8 mouse cellular contexts compared by ENCODE assay signal in the genomic region with DNA sequence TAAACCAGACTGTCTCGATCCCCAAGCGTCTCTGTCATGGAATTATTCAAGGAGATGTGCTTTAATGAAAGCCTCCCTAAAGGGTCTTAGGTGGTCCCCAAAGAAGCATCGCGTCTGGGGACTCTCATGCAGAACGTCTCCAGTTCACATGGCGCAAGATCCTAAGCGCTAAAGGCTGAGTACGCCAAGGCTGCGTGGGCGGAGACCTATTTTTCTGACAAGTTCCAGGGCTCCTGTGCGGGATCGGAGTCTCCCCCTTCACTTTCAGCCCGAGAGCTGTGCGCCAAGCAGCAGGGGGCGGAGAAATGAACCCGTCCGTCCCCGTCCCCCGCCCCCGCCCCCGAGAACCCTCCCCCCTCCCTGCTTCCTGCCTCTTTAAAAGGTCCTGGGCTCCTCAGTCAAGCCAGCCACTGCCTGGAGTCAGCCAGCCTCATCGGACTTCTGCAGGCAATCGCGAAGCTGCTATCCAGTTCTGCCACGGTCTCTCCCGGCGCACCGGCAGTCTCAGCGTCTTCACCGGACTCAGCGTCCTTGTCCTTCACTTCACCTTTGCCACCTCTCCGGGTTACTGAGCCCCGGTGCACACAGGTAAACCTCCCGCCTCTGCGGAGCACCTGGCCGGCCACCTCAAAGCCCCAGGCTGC. TPM values are rescaled to one million over a fixed set of nuclear protein-coding genes. Genes with fewer than 3 reads are reported as not detected.
DNase-seq lines count a peak whose midpoint lies in the region; ATAC-seq lines count a peak whose summit lies in the region.

A gene (plus strand): TSS at position 389 of the 644 bp plus-strand sequence.

- under 1% methylated on average over 30 of the region's 36 CpGs for WGBS in hindbrain, embryonic 15.5 days

- no peaks in the 10 kb centered on the region for H3K36me3 ChIP-seq in hindbrain, embryonic 15.5 days

- H3K27me3 ChIP-seq in hindbrain, embryonic 15.5 days = peaks cover 11% of the 10 kb centered on the region

- H3K27ac ChIP-seq in hindbrain, embryonic 15.5 days (replicated peaks) = no peak within 1 kb of the TSS

- ATAC-seq in hindbrain, embryonic 15.5 days (ENCODE audit: low FRiP score, low read depth) = peak; percentile 76

- peak within 1 kb of the TSS; percentile 48 for H3K4me3 ChIP-seq in hindbrain, embryonic 15.5 days

- peaks cover 46% of the 10 kb centered on the region for H3K4me1 ChIP-seq in hindbrain, embryonic 15.5 days (replicated peaks)

- H3K9ac ChIP-seq in hindbrain, embryonic 15.5 days = peak within 1 kb of the TSS; percentile 35

- peak within 1 kb of the TSS; percentile 97 for H3K4me2 ChIP-seq in hindbrain, embryonic 15.5 days

- H3K9me3 ChIP-seq in hindbrain, embryonic 15.5 days = no peaks in the 10 kb centered on the region

- DNase-seq in ZHBTc4 (ENCODE audit: low read depth, low spot score) = peak; percentile 78
- peak; percentile 38 to 50 for DNase-seq in cerebellum, postnatal 25 days
- peak; percentile 60 for DNase-seq in gastrocnemius, adult 18-20 months (ENCODE audit: low spot score)
- DNase-seq in left cerebral cortex, adult 18-20 months (ENCODE audit: low spot score in 2 of 2) = peak; percentile 53 to 59
- DNase-seq in lung, postnatal 36 days = peak; percentile 82
- DNase-seq in retina, postnatal 1 day = peak; percentile 70
- DNase-seq in urinary bladder, postnatal 36 days (ENCODE audit: low spot score in 2 of 2) = peak; percentile 62 to 78

RNA-seq across cellular contexts. Expression of the gene that starts here (rescaled TPM):
- 10 to 100 TPM in 1 of 2 experiments, 1 to 10 TPM in 1; 6.1 to 29.1 TPM for total RNA-seq in gastrocnemius, adult 18-20 months (2021)
- 6.4 and 6.9 TPM in 2 replicates for polyA plus RNA-seq in hindbrain, embryonic 15.5 days (2015; fragmentation: Nextera tagmentation; extraction: Ambion mirVana)
- total RNA-seq in left cerebral cortex, adult 18-20 months (2021) = 1 to 10 TPM; 2.4 to 3.1 TPM
